Mouse (Mus musculus): ENCODE data around the gene Rbck1. TPM values are rescaled to one million over a fixed set of nuclear protein-coding genes. Genes with fewer than 3 reads are reported as not detected.

The Rbck1 gene
- 0.56 TPM for polyA plus RNA-seq (2014; fragmentation: Illumina TruSeq; extraction: RNeasy Lipid Tissue Mini Kit (QIAGEN cat#74804); ENCODE audit: low read depth, low replicate concordance)

GRCm38 (mm10) chr2:152332101-152332825 lies at the start of gene Rbck1:
Gene Rbck1 (minus strand): TSS chr2:152332653.

GRCm38 (mm10) chr2:152376345-152376741 lies 43.9 kb upstream of the Rbck1 start, which contains the start of gene Nrsn2:
Gene Nrsn2 (minus strand): TSS chr2:152376638.

GRCm38 (mm10) chr2:152343329-152344213 lies 11.1 kb upstream of the Rbck1 start, which contains the start of gene Trib3:
Gene Trib3 (minus strand): TSS chr2:152344032.

DNA sequence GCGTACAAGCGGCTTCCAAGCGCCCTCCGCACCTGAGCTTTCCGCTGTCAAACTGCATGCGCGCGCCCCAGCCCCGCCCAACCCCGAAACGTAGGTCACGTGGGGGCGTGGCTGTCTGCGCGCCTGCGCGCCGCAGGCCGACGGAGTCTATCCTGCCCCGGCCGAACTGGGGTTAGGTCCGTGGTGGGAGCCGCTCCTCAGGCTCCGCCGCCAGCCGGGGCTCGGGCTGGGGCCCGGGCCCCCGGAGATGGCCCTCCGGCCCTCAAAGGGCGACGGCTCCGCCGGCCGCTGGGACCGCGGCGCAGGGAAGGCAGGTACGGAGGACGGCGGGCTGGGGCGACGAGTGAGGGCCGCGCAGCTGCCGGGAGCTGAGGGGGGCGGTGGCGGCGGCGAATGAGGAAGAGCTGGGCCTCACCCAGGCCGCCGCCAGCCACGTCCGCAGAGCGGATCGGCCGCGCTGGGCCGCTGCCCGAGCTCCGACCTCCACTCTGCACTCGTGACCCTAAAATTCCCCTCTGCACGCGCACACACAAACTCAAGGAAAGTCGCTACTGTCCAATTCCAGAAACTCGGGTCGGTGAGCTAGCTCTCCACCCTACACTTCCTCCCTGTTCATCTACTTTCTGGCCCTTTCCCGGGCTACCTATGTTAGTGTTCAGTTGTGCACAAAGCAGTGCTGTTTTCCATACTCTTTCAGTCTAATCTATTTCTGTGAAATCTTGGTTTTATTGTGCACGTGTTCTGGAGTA lies 38.6 kb downstream of the Rbck1 start, which contains the start of gene Tbc1d20:
Gene Tbc1d20 (plus strand): TSS at position 102 of the 749 bp plus-strand sequence.

Other genes with a start within 250 kb of the Rbck1 start
- gene Srxn1, start 227.1 kb downstream of the Rbck1 start, polyA plus RNA-seq (2014; fragmentation: Illumina TruSeq; extraction: RNeasy Lipid Tissue Mini Kit (QIAGEN cat#74804); ENCODE audit: low read depth, low replicate concordance), result 12.2 TPM
- not detected for gene Tcf15, start 189.1 kb downstream of the Rbck1 start, polyA plus RNA-seq (2014; fragmentation: Illumina TruSeq; extraction: RNeasy Lipid Tissue Mini Kit (QIAGEN cat#74804); ENCODE audit: low read depth, low replicate concordance)
- 41.2 TPM for gene Csnk2a1, start 105.8 kb downstream of the Rbck1 start, polyA plus RNA-seq (2014; fragmentation: Illumina TruSeq; extraction: RNeasy Lipid Tissue Mini Kit (QIAGEN cat#74804); ENCODE audit: low read depth, low replicate concordance)
- gene Tbc1d20, start 38.8 kb downstream of the Rbck1 start, polyA plus RNA-seq (2014; fragmentation: Illumina TruSeq; extraction: RNeasy Lipid Tissue Mini Kit (QIAGEN cat#74804); ENCODE audit: low read depth, low replicate concordance), result 43.6 TPM
- not detected for gene Trib3, start 11.4 kb upstream of the Rbck1 start, polyA plus RNA-seq (2014; fragmentation: Illumina TruSeq; extraction: RNeasy Lipid Tissue Mini Kit (QIAGEN cat#74804); ENCODE audit: low read depth, low replicate concordance)
- gene Nrsn2, start 44.0 kb upstream of the Rbck1 start, polyA plus RNA-seq (2014; fragmentation: Illumina TruSeq; extraction: RNeasy Lipid Tissue Mini Kit (QIAGEN cat#74804); ENCODE audit: low read depth, low replicate concordance), result not detected
- 0.66 TPM for gene Sox12, start 65.4 kb upstream of the Rbck1 start, polyA plus RNA-seq (2014; fragmentation: Illumina TruSeq; extraction: RNeasy Lipid Tissue Mini Kit (QIAGEN cat#74804); ENCODE audit: low read depth, low replicate concordance)
- 2.5 TPM for gene Zcchc3, start 82.4 kb upstream of the Rbck1 start, polyA plus RNA-seq (2014; fragmentation: Illumina TruSeq; extraction: RNeasy Lipid Tissue Mini Kit (QIAGEN cat#74804); ENCODE audit: low read depth, low replicate concordance)
- gene 6820408C15Rik, start 82.9 kb upstream of the Rbck1 start, polyA plus RNA-seq (2014; fragmentation: Illumina TruSeq; extraction: RNeasy Lipid Tissue Mini Kit (QIAGEN cat#74804); ENCODE audit: low read depth, low replicate concordance), result 73.2 TPM
- not detected for gene Defb23, start 132.0 kb upstream of the Rbck1 start, polyA plus RNA-seq (2014; fragmentation: Illumina TruSeq; extraction: RNeasy Lipid Tissue Mini Kit (QIAGEN cat#74804); ENCODE audit: low read depth, low replicate concordance)
- not detected for gene Defb20, start 144.4 kb upstream of the Rbck1 start, polyA plus RNA-seq (2014; fragmentation: Illumina TruSeq; extraction: RNeasy Lipid Tissue Mini Kit (QIAGEN cat#74804); ENCODE audit: low read depth, low replicate concordance)
- 1.5 TPM for gene Defb22, start 157.5 kb upstream of the Rbck1 start, polyA plus RNA-seq (2014; fragmentation: Illumina TruSeq; extraction: RNeasy Lipid Tissue Mini Kit (QIAGEN cat#74804); ENCODE audit: low read depth, low replicate concordance)
- not detected for gene Defb26, start 179.0 kb upstream of the Rbck1 start, polyA plus RNA-seq (2014; fragmentation: Illumina TruSeq; extraction: RNeasy Lipid Tissue Mini Kit (QIAGEN cat#74804); ENCODE audit: low read depth, low replicate concordance)
- 3.7 TPM for gene Defb28, start 185.6 kb upstream of the Rbck1 start, polyA plus RNA-seq (2014; fragmentation: Illumina TruSeq; extraction: RNeasy Lipid Tissue Mini Kit (QIAGEN cat#74804); ENCODE audit: low read depth, low replicate concordance)
- not detected for gene Defb29, start 207.4 kb upstream of the Rbck1 start, polyA plus RNA-seq (2014; fragmentation: Illumina TruSeq; extraction: RNeasy Lipid Tissue Mini Kit (QIAGEN cat#74804); ENCODE audit: low read depth, low replicate concordance)
- gene Gm17416, start 236.7 kb upstream of the Rbck1 start, polyA plus RNA-seq (2014; fragmentation: Illumina TruSeq; extraction: RNeasy Lipid Tissue Mini Kit (QIAGEN cat#74804); ENCODE audit: low read depth, low replicate concordance), result not detected
- 9.7 TPM for gene Defb21, start 240.1 kb upstream of the Rbck1 start, polyA plus RNA-seq (2014; fragmentation: Illumina TruSeq; extraction: RNeasy Lipid Tissue Mini Kit (QIAGEN cat#74804); ENCODE audit: low read depth, low replicate concordance)
- 297 TPM for gene Defb19, start 247.7 kb upstream of the Rbck1 start, polyA plus RNA-seq (2014; fragmentation: Illumina TruSeq; extraction: RNeasy Lipid Tissue Mini Kit (QIAGEN cat#74804); ENCODE audit: low read depth, low replicate concordance)

All from testis, adult 10 weeks (tissue).